Mouse (Mus musculus) intestine, embryonic 14.5 days (tissue): Measurements from ENCODE around the gene Gm15155. TPM values are rescaled to one million over a fixed set of nuclear protein-coding genes. Genes with fewer than 3 reads are reported as not detected.

Source experiments
- ATAC-seq: fragments of 200-750 bp; cut with Nextera tagmentation; replicated peaks from 2 replicates; pipeline ENCODE4 v1.8.0; 2017; ENCODE audit warnings: low read depth, moderate number of reproducible peaks, moderate TSS enrichment, moderate library complexity; ENCODE audit not compliant: low FRiP score, low TSS enrichment
- DNase-seq: peaks from one replicate; pipeline ENCODE4 v3.0.0-alpha.2; 2018; ENCODE audit warnings: low spot score
- H3K27ac ChIP-seq: fragments of 300-500 bp; sonication (generic); 2 replicates; pipeline ENCODE4 v1.5.1; 2014; ENCODE audit warnings: low read depth, mild to moderate bottlenecking, control low read depth
- H3K27me3 ChIP-seq: fragments of 300-500 bp; sonication (generic); replicated peaks from 2 replicates; pipeline ENCODE4 v1.6.1; 2014; ENCODE audit warnings: low read length, control low read depth; ENCODE audit not compliant: control insufficient read depth, insufficient read depth
- H3K36me3 ChIP-seq: fragments of 300-500 bp; sonication (generic); 2 replicates; pipeline ENCODE4 v1.6.1; 2014; ENCODE audit warnings: low read length, control low read depth; ENCODE audit not compliant: control insufficient read depth, insufficient read depth
- H3K4me1 ChIP-seq: fragments of 300-500 bp; sonication (generic); replicated peaks from 2 replicates; pipeline ENCODE4 v1.6.1; 2014; ENCODE audit warnings: low read length, control low read depth, mixed read lengths; ENCODE audit not compliant: control insufficient read depth, insufficient read depth
- H3K4me2 ChIP-seq: fragments of 300-500 bp; sonication (generic); 2 replicates; pipeline ENCODE4 v1.6.1; 2014; ENCODE audit warnings: low read length
- H3K4me3 ChIP-seq: fragments of 300-500 bp; sonication (generic); 2 replicates; pipeline ENCODE4 v1.5.1; 2014; ENCODE audit warnings: low read depth, low read length, control low read depth, mixed read lengths
- H3K9ac ChIP-seq: fragments of 300-500 bp; sonication (generic); 2 replicates; pipeline ENCODE4 v1.6.1; 2014; ENCODE audit warnings: mild to moderate bottlenecking, low read length
- H3K9me3 ChIP-seq: fragments of 300-500 bp; sonication (generic); 2 replicates; pipeline ENCODE4 v1.6.1; 2016; ENCODE audit warnings: low read length, control low read depth; ENCODE audit not compliant: control insufficient read depth
- WGBS: fragments of 180-500 bp; shearing (Covaris S2); extraction: QIAGEN DNeasy Blood & Tissue Kit; methylation state at CpG from one replicate; pipeline ENCODE4 v1.1.7; 2014; 5-methylcytosine and 5-hydroxymethylcytosine counted together
- polyA plus RNA-seq: library from polyadenylated mRNA; unstranded; fragments of >200 nt; fragmentation: Nextera tagmentation; extraction: Ambion mirVana; gene quantifications from 2 replicates; pipeline ENCODE4 v1.2.1, GENCODE M21; 2014

Gm15155 gene
- polyA plus RNA-seq = not detected in 2 replicates

GRCm38 (mm10) chrX:155624341-155624841 lies at the start of gene Gm15155:
TSS of gene Gm15155 (plus strand) at chrX:155624741.
- peak within 1 kb of the TSS; percentile 38 for H3K4me3 ChIP-seq
- H3K27ac ChIP-seq = no peak within 1 kb of the TSS
- no peaks in the 10 kb centered on the region for H3K4me1 ChIP-seq
- ATAC-seq (peak; percentile 34; the same call in 1 of the 2 replicates), DNase-seq (peak; percentile 53)
- peak within 1 kb of the TSS; percentile 74 for H3K4me2 ChIP-seq
- no peaks in the 10 kb centered on the region for H3K9me3 ChIP-seq
- no peaks in the 10 kb centered on the region for H3K36me3 ChIP-seq
- H3K9ac ChIP-seq = no peak within 1 kb of the TSS
- 14% methylated on average over 18 of the region's 19 CpGs for WGBS
- peaks cover 34% of the 10 kb centered on the region for H3K27me3 ChIP-seq

GRCm38 (mm10) chrX:155579791-155580190 lies 44.8 kb upstream of the Gm15155 start:
- no peaks in the 10 kb centered on the region for H3K27me3 ChIP-seq
- no peak overlapping the region for H3K4me2 ChIP-seq
- H3K36me3 ChIP-seq = no peaks in the 10 kb centered on the region
- H3K9me3 ChIP-seq = no peaks in the 10 kb centered on the region
- no peak overlapping the region for H3K27ac ChIP-seq
- DNase-seq = no peak
- H3K9ac ChIP-seq = no peak overlapping the region
- no peak overlapping the region for H3K4me3 ChIP-seq
- H3K4me1 ChIP-seq = no peaks in the 10 kb centered on the region
- ATAC-seq = no peak

- WGBS = 71% methylated on average over 2 of the region's 2 CpGs
- no peak overlapping the region for H3K4me3 ChIP-seq
- H3K9me3 ChIP-seq = no peaks in the 10 kb centered on the region
- no peak overlapping the region for H3K4me2 ChIP-seq
- no peaks in the 10 kb centered on the region for H3K4me1 ChIP-seq
- H3K27me3 ChIP-seq = no peaks in the 10 kb centered on the region
- H3K27ac ChIP-seq = no peak overlapping the region
- no peaks in the 10 kb centered on the region for H3K36me3 ChIP-seq
- ATAC-seq = no peak
- no peak overlapping the region for H3K9ac ChIP-seq
- DNase-seq = no peak
Observed at GRCm38 (mm10) chrX:155584586-155584985, 40.0 kb upstream of the Gm15155 start.

- Histone ChIP-seq H3K27ac (no peak overlapping the region), H3K9ac (no peak overlapping the region), H3K27me3 (no peaks in the 10 kb centered on the region), H3K4me3 (no peak overlapping the region), H3K9me3 (no peaks in the 10 kb centered on the region), H3K36me3 (no peaks in the 10 kb centered on the region), H3K4me2 (no peak overlapping the region), H3K4me1 (no peaks in the 10 kb centered on the region)
- WGBS = 66% methylated on average over 3 of the region's 3 CpGs
- no peak for DNase-seq
- ATAC-seq = no peak
Observed at GRCm38 (mm10) chrX:155591490-155591889, 33.1 kb upstream of the Gm15155 start.

GRCm38 (mm10) chrX:155592467-155592866 lies 32.1 kb upstream of the Gm15155 start:
- no peak overlapping the region for H3K9ac ChIP-seq
- no peak overlapping the region for H3K4me2 ChIP-seq
- H3K4me1 ChIP-seq = no peaks in the 10 kb centered on the region
- DNase-seq (no peak), ATAC-seq (no peak)
- no peak overlapping the region for H3K4me3 ChIP-seq
- WGBS = 65% methylated on average over 2 of the region's 2 CpGs
- H3K36me3 ChIP-seq = no peaks in the 10 kb centered on the region
- no peaks in the 10 kb centered on the region for H3K27me3 ChIP-seq
- H3K27ac ChIP-seq = no peak overlapping the region
- H3K9me3 ChIP-seq = no peaks in the 10 kb centered on the region

- Histone ChIP-seq H3K27ac (no peak overlapping the region), H3K27me3 (no peaks in the 10 kb centered on the region), H3K9ac (no peak overlapping the region), H3K4me1 (no peaks in the 10 kb centered on the region), H3K4me2 (no peak overlapping the region), H3K36me3 (no peaks in the 10 kb centered on the region), H3K4me3 (no peak overlapping the region), H3K9me3 (no peaks in the 10 kb centered on the region)
- no peak for ATAC-seq
- 50% methylated on average over 1 of the region's 1 CpGs for WGBS
- no peak for DNase-seq
Observed at GRCm38 (mm10) chrX:155594685-155595084, 29.9 kb upstream of the Gm15155 start.

- Histone ChIP-seq H3K9me3 (no peaks in the 10 kb centered on the region), H3K27ac (no peak overlapping the region), H3K27me3 (no peaks in the 10 kb centered on the region), H3K4me3 (no peak overlapping the region), H3K4me2 (no peak overlapping the region), H3K36me3 (no peaks in the 10 kb centered on the region), H3K9ac (no peak overlapping the region), H3K4me1 (no peaks in the 10 kb centered on the region)
- ATAC-seq (no peak), DNase-seq (no peak)
Observed at GRCm38 (mm10) chrX:155596390-155596789, 28.2 kb upstream of the Gm15155 start.

- WGBS = 66% methylated on average over 2 of the region's 2 CpGs
Observed at GRCm38 (mm10) chrX:155601196-155601595, 23.3 kb upstream of the Gm15155 start.

GRCm38 (mm10) chrX:155622527-155622926 lies 2.0 kb upstream of the Gm15155 start:
- peaks cover 34% of the 10 kb centered on the region for H3K27me3 ChIP-seq
- H3K27ac ChIP-seq = no peak overlapping the region
- WGBS = 15% methylated on average over 24 of the region's 24 CpGs
- peak overlapping the region; percentile 38 for H3K4me3 ChIP-seq
- no peaks in the 10 kb centered on the region for H3K4me1 ChIP-seq
- no peak overlapping the region for H3K9ac ChIP-seq
- ATAC-seq (no peak), DNase-seq (peak; percentile 54)
- peak overlapping the region; percentile 74 for H3K4me2 ChIP-seq
- no peaks in the 10 kb centered on the region for H3K36me3 ChIP-seq
- no peaks in the 10 kb centered on the region for H3K9me3 ChIP-seq

More at GRCm38 (mm10) chrX:155601196-155601595, 23.3 kb upstream of the Gm15155 start:
- H3K9ac ChIP-seq = no peak overlapping the region
- DNase-seq (no peak), ATAC-seq (no peak)
- H3K4me1 ChIP-seq = no peaks in the 10 kb centered on the region
- H3K4me3 ChIP-seq = no peak overlapping the region
- no peak overlapping the region for H3K27ac ChIP-seq
- no peak overlapping the region for H3K4me2 ChIP-seq
- H3K36me3 ChIP-seq = no peaks in the 10 kb centered on the region
- no peaks in the 10 kb centered on the region for H3K27me3 ChIP-seq
- H3K9me3 ChIP-seq = no peaks in the 10 kb centered on the region
